Mouse (Mus musculus): ENCODE measurements around the gene Med4. TPM values are rescaled to one million over a fixed set of nuclear protein-coding genes. Genes with fewer than 3 reads are reported as not detected.

Med4 gene
- total RNA-seq, 1 experiment = 31.7 TPM

- Histone ChIP-seq H3K4me1 (ENCODE audit: control insufficient read depth in 2 of 2, insufficient read depth in 2 of 2, low read length in 2 of 2, poor library complexity in 1 of 2) (no peaks in the 10 kb centered on the region), H3K36me3 (ENCODE audit: control insufficient read depth, insufficient read depth, low read length, poor library complexity, severe bottlenecking) (no peaks in the 10 kb centered on the region), H3K9me3 (ENCODE audit: control insufficient read depth, insufficient read depth, low read depth, low read length) (no peaks in the 10 kb centered on the region), H3K27ac (ENCODE audit: insufficient read depth, low read depth, low read length, poor library complexity, severe bottlenecking) (no peak overlapping the region), H3K4me3 (ENCODE audit: insufficient read depth in 1 of 2, low read depth in 1 of 2, low read length in 2 of 2, poor library complexity in 1 of 2, severe bottlenecking in 1 of 2) (no peak overlapping the region), H3K9ac (ENCODE audit: insufficient read depth, low read depth, low read length, poor library complexity, severe bottlenecking) (no peak overlapping the region)
- in situ Hi-C loops (cut with MboI; ENCODE audit: low sequenced_read_pairs in 2 of 2, unreplicated experiment in 2 of 2) = no loop called here
- DNase-seq (ENCODE audit: low read depth, low spot score) = no peak
- TF ChIP-seq ZNF384 (IDR thresholded peaks at IDR 0.05; ENCODE audit: low read depth, low read length) = no peak
- no peak for TF ChIP-seq CHD2 (IDR thresholded peaks at IDR 0.05; ENCODE audit: low read depth, low read length)
- no peak for TF ChIP-seq HCFC1 (IDR thresholded peaks at IDR 0.05; ENCODE audit: borderline replicate concordance, insufficient read depth, low read length)
- no peak for TF ChIP-seq ZC3H11A (IDR thresholded peaks at IDR 0.05; ENCODE audit: borderline replicate concordance, low read depth, low read length)
- TF ChIP-seq MAFK (IDR thresholded peaks at IDR 0.05; ENCODE audit: insufficient read depth, low read depth, low read length) = no peak
These were observed 34.0 kb downstream of the Med4 start for GRCm38 (mm10) chr14:73543781-73544180.

GRCm38 (mm10) chr14:73547034-73547433 lies 37.2 kb downstream of the Med4 start:
- Histone ChIP-seq H3K4me1 (ENCODE audit: control insufficient read depth in 2 of 2, insufficient read depth in 2 of 2, low read length in 2 of 2, poor library complexity in 1 of 2) (0 out of 4 replicates have a peak, but pooled peaks cover 0 to 4% of the 10 kb centered on the region in 2 experiments), H3K36me3 (ENCODE audit: control insufficient read depth, insufficient read depth, low read length, poor library complexity, severe bottlenecking) (no peaks in the 10 kb centered on the region), H3K9ac (ENCODE audit: insufficient read depth, low read depth, low read length, poor library complexity, severe bottlenecking) (no peak overlapping the region), H3K27ac (ENCODE audit: insufficient read depth, low read depth, low read length, poor library complexity, severe bottlenecking) (no peak overlapping the region), H3K9me3 (ENCODE audit: control insufficient read depth, insufficient read depth, low read depth, low read length) (no peaks in the 10 kb centered on the region), H3K4me3 (ENCODE audit: insufficient read depth in 1 of 2, low read depth in 1 of 2, low read length in 2 of 2, poor library complexity in 1 of 2, severe bottlenecking in 1 of 2) (no peak overlapping the region)
- TF ChIP-seq ZC3H11A (IDR thresholded peaks at IDR 0.05; ENCODE audit: borderline replicate concordance, low read depth, low read length) (no peak), HCFC1 (IDR thresholded peaks at IDR 0.05; ENCODE audit: borderline replicate concordance, insufficient read depth, low read length) (no peak), ZNF384 (IDR thresholded peaks at IDR 0.05; ENCODE audit: low read depth, low read length) (no peak), MAFK (IDR thresholded peaks at IDR 0.05; ENCODE audit: insufficient read depth, low read depth, low read length) (no peak), CHD2 (IDR thresholded peaks at IDR 0.05; ENCODE audit: low read depth, low read length) (no peak)
- in situ Hi-C loops (cut with MboI; ENCODE audit: low sequenced_read_pairs in 2 of 2, unreplicated experiment in 2 of 2) = no loop called here
- no peak for DNase-seq (ENCODE audit: low read depth, low spot score)

- in situ Hi-C loops (cut with MboI; ENCODE audit: low sequenced_read_pairs in 2 of 2, unreplicated experiment in 2 of 2) = no loop called here
- H3K27ac ChIP-seq (ENCODE audit: insufficient read depth, low read depth, low read length, poor library complexity, severe bottlenecking) = no peak within 1 kb of the TSS
- H3K4me1 ChIP-seq (ENCODE audit: control insufficient read depth in 2 of 2, insufficient read depth in 2 of 2, low read length in 2 of 2, poor library complexity in 1 of 2) = 0 out of 4 replicates have a peak, but pooled peaks cover 0 to 4% of the 10 kb centered on the region in 2 experiments
- H3K9ac ChIP-seq (ENCODE audit: insufficient read depth, low read depth, low read length, poor library complexity, severe bottlenecking) = no peak within 1 kb of the TSS
- no peak for TF ChIP-seq ZNF384 (IDR thresholded peaks at IDR 0.05; ENCODE audit: low read depth, low read length)
- no peak for TF ChIP-seq MAFK (IDR thresholded peaks at IDR 0.05; ENCODE audit: insufficient read depth, low read depth, low read length)
- no peak for TF ChIP-seq HCFC1 (IDR thresholded peaks at IDR 0.05; ENCODE audit: borderline replicate concordance, insufficient read depth, low read length)
- no peak for TF ChIP-seq ZC3H11A (IDR thresholded peaks at IDR 0.05; ENCODE audit: borderline replicate concordance, low read depth, low read length)
- no peak for TF ChIP-seq CHD2 (IDR thresholded peaks at IDR 0.05; ENCODE audit: low read depth, low read length)
- DNase-seq (ENCODE audit: low read depth, low spot score) = no peak
- H3K36me3 ChIP-seq (ENCODE audit: control insufficient read depth, insufficient read depth, low read length, poor library complexity, severe bottlenecking) = no peaks in the 10 kb centered on the region
- no peak within 1 kb of the TSS for H3K4me3 ChIP-seq (ENCODE audit: insufficient read depth in 1 of 2, low read depth in 1 of 2, low read length in 2 of 2, poor library complexity in 1 of 2, severe bottlenecking in 1 of 2)
- H3K9me3 ChIP-seq (ENCODE audit: control insufficient read depth, insufficient read depth, low read depth, low read length) = no peaks in the 10 kb centered on the region
These were observed 38.2 kb downstream of the Med4 start, which contains the start of gene Nudt15 for GRCm38 (mm10) chr14:73548051-73548450. Gene Nudt15 (minus strand): TSS chr14:73548242.

GRCm38 (mm10) chr14:73550291-73550690 lies 40.5 kb downstream of the Med4 start:
- in situ Hi-C loops (cut with MboI; ENCODE audit: low sequenced_read_pairs in 2 of 2, unreplicated experiment in 2 of 2) = no loop called here
- H3K27ac ChIP-seq (ENCODE audit: insufficient read depth, low read depth, low read length, poor library complexity, severe bottlenecking) = no peak overlapping the region

More at GRCm38 (mm10) chr14:73550291-73550690, 40.5 kb downstream of the Med4 start:
- no peak for DNase-seq (ENCODE audit: low read depth, low spot score)
- Histone ChIP-seq H3K36me3 (ENCODE audit: control insufficient read depth, insufficient read depth, low read length, poor library complexity, severe bottlenecking) (no peaks in the 10 kb centered on the region), H3K4me1 (ENCODE audit: control insufficient read depth in 2 of 2, insufficient read depth in 2 of 2, low read length in 2 of 2, poor library complexity in 1 of 2) (0 out of 4 replicates have a peak, but pooled peaks cover 0 to 7% of the 10 kb centered on the region in 2 experiments), H3K9me3 (ENCODE audit: control insufficient read depth, insufficient read depth, low read depth, low read length) (no peaks in the 10 kb centered on the region), H3K4me3 (ENCODE audit: insufficient read depth in 1 of 2, low read depth in 1 of 2, low read length in 2 of 2, poor library complexity in 1 of 2, severe bottlenecking in 1 of 2) (no peak overlapping the region), H3K9ac (ENCODE audit: insufficient read depth, low read depth, low read length, poor library complexity, severe bottlenecking) (no peak overlapping the region)
- TF ChIP-seq MAFK (IDR thresholded peaks at IDR 0.05; ENCODE audit: insufficient read depth, low read depth, low read length) (no peak), ZC3H11A (IDR thresholded peaks at IDR 0.05; ENCODE audit: borderline replicate concordance, low read depth, low read length) (no peak), ZNF384 (IDR thresholded peaks at IDR 0.05; ENCODE audit: low read depth, low read length) (no peak), CHD2 (IDR thresholded peaks at IDR 0.05; ENCODE audit: low read depth, low read length) (no peak), HCFC1 (IDR thresholded peaks at IDR 0.05; ENCODE audit: borderline replicate concordance, insufficient read depth, low read length) (no peak)

Measured in ES-E14 (cell line).